Mouse (Mus musculus): ENCODE measurements around the gene Fbxo17. TPM values are rescaled to one million over a fixed set of nuclear protein-coding genes. Genes with fewer than 3 reads are reported as not detected.

Fbxo17 gene
- polyA plus RNA-seq (2017; shearing (Covaris generic)) = 6.0 TPM

GRCm38 (mm10) chr7:28716590-28717281 is at the start of gene Fbxo17:
Fbxo17 (plus strand) TSS chr7:28716804.

GRCm38 (mm10) chr7:28692545-28693320 is 23.9 kb upstream of the Fbxo17 start, which contains the start of gene Fbxo27:
Fbxo27 (plus strand) TSS chr7:28692849.

GRCm38 (mm10) chr7:28741709-28742438 is 25.3 kb downstream of the Fbxo17 start, which contains the start of the genes Mrps12 and Sars2:
Mrps12 (minus strand) TSS chr7:28741820.
Sars2 (plus strand) TSS chr7:28741992.

GRCm38 (mm10) chr7:28756079-28756478 is 39.5 kb downstream of the Fbxo17 start, which contains the start of gene Ccer2:
Ccer2 (plus strand) TSS chr7:28756174.

GRCm38 (mm10) chr7:28766173-28766879 is 49.7 kb downstream of the Fbxo17 start, which contains the start of gene Sirt2:
Sirt2 (plus strand) TSS chr7:28766735.

GRCm38 (mm10) chr7:28767462-28767965 is 50.9 kb downstream of the Fbxo17 start, which contains the start of gene Nfkbib:
Nfkbib (minus strand) TSS chr7:28767512.

Other genes with a start within 250 kb of the Fbxo17 start
- not detected for gene Ifnl2, start 206.3 kb upstream of the Fbxo17 start, polyA plus RNA-seq (2017; shearing (Covaris generic))
- gene Ifnl3, start 194.0 kb upstream of the Fbxo17 start, polyA plus RNA-seq (2017; shearing (Covaris generic)) = not detected
- gene Sycn, start 175.9 kb upstream of the Fbxo17 start, polyA plus RNA-seq (2017; shearing (Covaris generic)) = not detected
- gene Nccrp1, start 169.6 kb upstream of the Fbxo17 start, polyA plus RNA-seq (2017; shearing (Covaris generic)) = 1.3 TPM
- gene Samd4b, start 118.7 kb upstream of the Fbxo17 start, polyA plus RNA-seq (2017; shearing (Covaris generic)) = 82.1 TPM
- gene Pak4, start 118.6 kb upstream of the Fbxo17 start, polyA plus RNA-seq (2017; shearing (Covaris generic)) = 8.1 TPM
- gene Acp7, start 85.5 kb upstream of the Fbxo17 start, polyA plus RNA-seq (2017; shearing (Covaris generic)) = not detected
- gene Fbxo27, start 24.0 kb upstream of the Fbxo17 start, polyA plus RNA-seq (2017; shearing (Covaris generic)) = 2.8 TPM
- 37.6 TPM for gene Mrps12, start 25.0 kb downstream of the Fbxo17 start, polyA plus RNA-seq (2017; shearing (Covaris generic))
- 20.6 TPM for gene Sars2, start 25.2 kb downstream of the Fbxo17 start, polyA plus RNA-seq (2017; shearing (Covaris generic))
- not detected for gene Ccer2, start 39.4 kb downstream of the Fbxo17 start, polyA plus RNA-seq (2017; shearing (Covaris generic))
- gene Sirt2, start 49.9 kb downstream of the Fbxo17 start, polyA plus RNA-seq (2017; shearing (Covaris generic)) = 71.7 TPM
- gene Nfkbib, start 50.7 kb downstream of the Fbxo17 start, polyA plus RNA-seq (2017; shearing (Covaris generic)) = 222 TPM
- gene Rinl, start 72.2 kb downstream of the Fbxo17 start, polyA plus RNA-seq (2017; shearing (Covaris generic)) = 258 TPM
- 333 TPM for gene Hnrnpl, start 91.7 kb downstream of the Fbxo17 start, polyA plus RNA-seq (2017; shearing (Covaris generic))
- gene Ech1, start 108.4 kb downstream of the Fbxo17 start, polyA plus RNA-seq (2017; shearing (Covaris generic)) = 121 TPM
- 17.6 TPM for gene Lgals4, start 117.0 kb downstream of the Fbxo17 start, polyA plus RNA-seq (2017; shearing (Covaris generic))
- 4.6 TPM for gene Lgals7, start 147.0 kb downstream of the Fbxo17 start, polyA plus RNA-seq (2017; shearing (Covaris generic))
- not detected for gene Capn12, start 164.6 kb downstream of the Fbxo17 start, polyA plus RNA-seq (2017; shearing (Covaris generic))
- 263 TPM for gene Actn4, start 245.5 kb downstream of the Fbxo17 start, polyA plus RNA-seq (2017; shearing (Covaris generic))

All from effector memory CD4-positive, alpha-beta T cell, adult 5 months (primary cell).